Mouse (Mus musculus): ENCODE data around the gene Galnt14.
A peak's percentile ranks its signal among the peaks of the same experiment; 100 is the strongest.

Gene Galnt14

DNA sequence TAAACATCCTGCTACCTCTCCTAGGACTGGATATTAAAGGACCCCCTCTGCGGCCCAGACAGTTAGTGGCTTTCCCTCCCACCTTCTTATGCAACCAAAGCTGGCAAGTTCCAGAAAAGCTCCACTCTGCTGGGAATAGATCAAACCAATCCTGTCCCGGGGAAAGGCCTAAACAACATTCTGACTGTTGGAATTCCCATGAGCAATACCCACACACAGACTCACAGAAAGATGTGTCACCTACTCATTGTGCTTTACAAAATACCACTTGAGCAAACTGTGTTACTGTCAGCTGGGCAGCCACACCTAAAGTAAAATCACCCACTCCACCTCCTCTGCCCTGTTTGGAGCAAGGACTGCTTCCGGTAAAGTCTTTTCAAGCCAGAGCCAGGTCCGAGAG lies 207.6 kb downstream of the Galnt14 start:
- no peak for DNase-seq

GRCm38 (mm10) chr17:73489519-73489918 lies 220.7 kb downstream of the Galnt14 start:
- no peak for DNase-seq

DNA sequence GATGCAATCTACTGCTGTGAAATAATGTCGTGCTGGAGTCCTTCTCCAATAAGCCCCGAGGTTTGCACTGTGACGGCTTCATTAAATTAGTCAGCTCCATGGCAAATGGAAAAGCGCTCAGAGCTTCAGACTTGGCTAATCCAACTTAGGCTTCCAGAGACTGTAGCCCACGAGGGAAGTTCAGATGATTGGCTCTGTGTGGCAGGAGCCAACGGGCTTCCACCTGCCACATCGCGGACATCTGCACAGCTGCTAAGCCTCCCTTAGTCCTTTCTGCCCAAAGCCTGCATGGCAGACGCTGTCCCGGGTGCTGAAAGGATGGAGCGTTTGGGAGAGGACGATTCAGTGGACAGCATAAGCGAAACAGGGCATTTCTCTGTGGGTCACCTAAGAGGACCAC lies 222.5 kb downstream of the Galnt14 start:
- DNase-seq = peak; percentile 31 to 34

- DNase-seq = no peak
Measured at GRCm38 (mm10) chr17:73487380-73487779, 222.9 kb downstream of the Galnt14 start.

DNA sequence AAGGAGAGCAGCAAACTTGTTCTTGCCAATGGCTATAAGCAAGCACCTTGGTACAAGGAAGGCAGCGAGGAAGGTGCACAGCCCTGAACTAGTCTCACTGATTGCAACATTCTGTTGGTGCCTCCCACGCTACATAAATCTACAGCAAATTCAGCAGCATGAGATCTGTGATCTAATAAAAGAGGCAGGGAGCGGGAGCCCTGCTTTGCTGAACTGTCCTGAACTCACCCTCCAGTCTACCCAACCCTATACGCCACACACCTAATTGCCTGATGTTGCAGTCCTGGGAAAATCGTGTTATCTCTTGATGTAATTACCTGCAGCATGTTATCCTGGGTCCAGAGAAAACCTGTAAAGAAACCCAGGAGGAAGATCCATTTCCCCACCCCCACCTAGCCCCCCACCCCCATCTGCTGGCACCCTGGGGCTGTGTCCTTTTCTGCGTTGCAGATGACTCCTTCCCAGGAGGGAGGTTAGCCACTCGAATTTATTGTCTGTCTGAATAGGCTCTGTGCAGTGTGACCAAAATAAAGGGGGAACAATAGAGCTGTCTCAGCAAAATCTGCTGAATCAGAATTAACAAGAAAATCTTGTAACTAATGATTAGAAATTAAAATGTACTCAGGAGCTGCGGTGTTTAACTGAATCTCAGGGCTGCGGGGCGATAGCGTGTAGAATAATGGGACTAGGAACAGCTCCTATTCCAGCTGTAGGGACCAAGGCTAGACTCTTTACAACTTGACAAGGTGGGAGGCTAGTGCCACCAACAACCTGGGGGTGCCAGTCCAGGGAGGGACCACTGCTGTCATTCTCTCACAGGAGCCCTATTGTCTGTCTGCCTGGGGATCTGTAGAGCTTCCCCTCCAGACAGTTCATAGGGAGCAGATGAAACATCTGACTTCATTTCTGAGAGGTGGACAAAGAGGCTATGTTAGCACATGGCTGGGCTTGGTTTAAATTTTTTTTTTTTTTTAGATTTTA lies 232.9 kb downstream of the Galnt14 start:
- DNase-seq = no peak

DNA sequence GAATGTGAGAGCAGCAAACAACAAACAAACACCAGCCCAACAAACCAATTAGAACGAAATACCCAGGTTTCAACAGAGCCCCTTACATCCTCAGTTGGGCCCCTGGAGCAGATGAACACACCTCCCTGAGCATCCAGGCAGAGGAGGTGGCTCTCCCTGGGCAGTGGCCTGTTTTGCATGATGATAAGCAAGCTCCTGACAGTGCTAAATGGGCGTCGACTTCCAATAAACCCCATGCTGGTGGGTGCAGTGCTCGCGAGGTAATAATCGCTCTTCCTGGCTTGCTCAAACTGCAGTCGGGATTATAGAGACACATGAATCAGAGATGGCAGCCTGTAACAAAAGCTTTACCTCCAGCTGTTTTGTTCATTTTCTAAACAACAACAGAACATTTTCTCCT lies 235.9 kb downstream of the Galnt14 start:
- DNase-seq = no peak

GRCm38 (mm10) chr17:73473012-73473411 lies 237.2 kb downstream of the Galnt14 start:
- no peak for DNase-seq

DNA sequence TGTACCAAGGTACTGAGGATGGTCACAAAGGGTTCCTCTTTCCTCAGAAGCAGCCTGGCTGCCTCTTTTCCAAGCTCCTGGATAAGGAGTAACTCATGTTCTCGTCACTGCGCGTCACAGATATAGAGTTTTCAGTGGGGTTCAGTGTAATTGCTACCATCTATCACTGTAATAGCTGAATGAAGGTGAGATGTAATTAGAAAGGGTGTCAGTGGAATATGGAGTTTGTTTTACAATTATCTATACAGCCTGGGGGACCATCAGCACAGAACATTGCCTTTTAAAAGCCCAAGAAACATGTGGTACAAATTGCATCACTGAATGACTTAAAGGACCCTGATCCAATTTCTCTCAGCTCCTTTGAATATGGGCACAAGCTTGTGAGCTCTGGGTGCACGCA lies 249.4 kb downstream of the Galnt14 start:
- no peak for DNase-seq

DNA sequence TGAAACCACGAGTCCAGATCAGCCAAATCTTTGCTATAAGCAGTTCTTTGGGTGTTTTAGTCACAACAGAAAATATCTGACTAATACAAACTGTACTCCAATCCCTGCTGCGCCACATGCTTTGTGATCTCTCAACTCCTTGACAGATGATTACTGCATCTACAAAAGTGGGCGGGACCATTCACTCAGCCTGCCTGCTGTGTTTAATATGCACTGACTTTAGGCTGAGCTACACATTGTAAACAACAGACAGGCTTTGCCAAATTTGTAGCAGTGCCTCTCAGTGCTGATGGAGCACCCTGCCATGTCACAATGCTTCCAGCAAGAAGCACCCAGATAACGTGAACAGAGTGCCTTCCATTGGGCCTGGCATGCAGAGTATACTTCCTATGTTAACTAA lies 251.5 kb downstream of the Galnt14 start:
- no peak for DNase-seq

GRCm38 (mm10) chr17:73456551-73456950 lies 253.7 kb downstream of the Galnt14 start:
- DNase-seq = no peak

DNA sequence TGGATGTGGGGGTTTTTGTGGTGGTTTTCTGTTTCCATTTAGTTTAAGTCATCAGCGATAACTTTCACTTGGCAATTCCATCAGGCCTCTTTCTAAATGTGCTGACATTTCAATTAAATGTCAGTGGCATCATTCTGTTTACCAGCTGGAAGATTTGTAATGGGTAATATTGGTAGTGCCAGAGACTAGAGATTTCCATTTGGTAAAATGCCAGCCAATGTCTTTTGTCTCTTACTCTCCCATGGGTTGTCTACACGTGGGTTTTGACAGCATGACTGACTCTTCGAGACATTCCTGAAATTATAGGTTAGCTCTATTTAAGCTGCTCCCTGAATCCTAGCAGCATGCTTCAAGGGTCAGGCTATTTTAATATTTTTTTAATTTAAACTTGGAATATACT lies 256.6 kb downstream of the Galnt14 start:
- DNase-seq = peak in 1 of 2 experiments; percentile 15

- no peak for DNase-seq
Measured at GRCm38 (mm10) chr17:73452151-73452760, 258.0 kb downstream of the Galnt14 start.

DNA sequence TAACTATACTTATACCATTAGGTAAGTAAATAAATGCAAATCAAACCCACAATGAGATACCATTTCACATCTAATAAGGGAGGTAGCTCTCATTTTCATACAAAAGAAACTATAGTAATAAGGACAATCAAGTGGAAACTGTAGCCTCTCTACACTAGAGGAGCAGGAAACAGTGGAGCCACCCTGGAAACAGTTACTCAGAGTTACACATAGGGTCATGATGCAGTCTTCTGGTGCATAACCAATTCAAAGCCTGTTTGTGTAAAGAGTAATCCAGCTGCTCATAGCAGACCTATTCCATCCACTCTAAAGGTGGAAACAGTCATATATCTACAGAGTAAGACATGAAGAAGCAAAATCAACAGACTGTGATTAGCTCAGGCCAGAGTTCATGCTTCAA lies 261.1 kb downstream of the Galnt14 start:
- no peak for DNase-seq

Data from cerebellum, postnatal 10 days (tissue).